Mouse (Mus musculus) stomach, postnatal 0 days (tissue): ENCODE results near the gene P4hb. TPM values are rescaled to one million over a fixed set of nuclear protein-coding genes. Genes with fewer than 3 reads are reported as not detected.
A peak's percentile ranks its signal among the peaks of the same experiment; 100 is the strongest.

Experiments used
- ATAC-seq: fragments of 200-750 bp; cut with Nextera tagmentation; 2 replicates; pipeline ENCODE4 v1.8.0; 2017; ENCODE audit not compliant: low FRiP score, low TSS enrichment
- DNase-seq: peaks from one replicate; pipeline ENCODE4 v3.0.0-alpha.2; 2016; ENCODE audit warnings: low spot score
- H3K27ac ChIP-seq: fragments of 300-500 bp; sonication (generic); replicated peaks from 2 replicates; pipeline ENCODE4 v1.5.1; 2014; ENCODE audit warnings: mild to moderate bottlenecking, control low read depth
- H3K27me3 ChIP-seq: fragments of 300-500 bp; sonication (generic); 2 replicates; pipeline ENCODE4 v1.6.1; 2014; ENCODE audit warnings: low read length; ENCODE audit not compliant: control insufficient read depth, insufficient read depth
- H3K36me3 ChIP-seq: fragments of 300-500 bp; sonication (generic); 2 replicates; pipeline ENCODE4 v1.6.1; 2014; ENCODE audit warnings: low read length, mixed read lengths; ENCODE audit not compliant: control insufficient read depth, insufficient read depth
- H3K4me1 ChIP-seq: fragments of 300-500 bp; sonication (generic); replicated peaks from 2 replicates; pipeline ENCODE4 v1.6.1; 2014; ENCODE audit warnings: antibody characterized with exemption; ENCODE audit not compliant: control insufficient read depth, insufficient read depth
- H3K4me2 ChIP-seq: fragments of 300-500 bp; sonication (generic); replicated peaks from 2 replicates; pipeline ENCODE4 v1.6.1; 2014; ENCODE audit warnings: low read depth, mild to moderate bottlenecking, control low read depth, moderate library complexity
- H3K4me3 ChIP-seq: fragments of 300-500 bp; sonication (generic); 2 replicates; pipeline ENCODE4 v1.5.1; 2014; ENCODE audit warnings: low read depth, low read length, control low read depth
- H3K9ac ChIP-seq: fragments of 300-500 bp; sonication (generic); 2 replicates; pipeline ENCODE4 v1.6.1; 2014; ENCODE audit warnings: mild to moderate bottlenecking, low read length, control low read depth, mixed read lengths
- H3K9me3 ChIP-seq: fragments of 300-500 bp; sonication (generic); 2 replicates; pipeline ENCODE4 v1.6.1; 2016; ENCODE audit warnings: low read length; ENCODE audit not compliant: control insufficient read depth
- CTCF ChIP-seq: IDR thresholded peaks from 2 replicates; pipeline ENCODE4 v1.5.1; 2016; ENCODE audit warnings: antibody characterized with exemption, low read depth, mild to moderate bottlenecking, moderate library complexity
- EP300 ChIP-seq: optimal IDR thresholded peaks from 2 replicates; pipeline ENCODE3; 2016; ENCODE audit warnings: antibody characterized with exemption
- WGBS: fragments of 180-500 bp; shearing (Covaris S2); extraction: QIAGEN DNeasy Blood & Tissue Kit; methylation state at CpG from one replicate; pipeline ENCODE4 v1.1.7; 2014; 5-methylcytosine and 5-hydroxymethylcytosine counted together
- polyA plus RNA-seq: library from polyadenylated mRNA; unstranded; fragments of >200 nt; fragmentation: Nextera tagmentation; extraction: Ambion mirVana; gene quantifications from 2 replicates; pipeline ENCODE4 v1.2.1, GENCODE M21; 2015

Gene P4hb
- polyA plus RNA-seq, 1 experiment from 2014 or later = 892 TPM

- DNase-seq (no peak), ATAC-seq (no peak)
- 79% methylated on average over 2 of the region's 2 CpGs for WGBS
- no peak overlapping the region for H3K9ac ChIP-seq
- no peaks in the 10 kb centered on the region for H3K27me3 ChIP-seq
- TF ChIP-seq CTCF (no peak), EP300 (no peak)
- H3K27ac ChIP-seq = no peak overlapping the region
- H3K36me3 ChIP-seq = peaks cover 6% of the 10 kb centered on the region; the same call in 1 of the 2 replicates
- no peak overlapping the region for H3K4me3 ChIP-seq
- no peaks in the 10 kb centered on the region for H3K9me3 ChIP-seq
- H3K4me2 ChIP-seq = no peak overlapping the region
- peaks cover 1% of the 10 kb centered on the region; the same call in 1 of the 2 replicates for H3K4me1 ChIP-seq
These were observed 30.5 kb upstream of the P4hb start for GRCm38 (mm10) chr11:120603545-120603944.

GRCm38 (mm10) chr11:120600716-120601115, 27.7 kb upstream of the P4hb start:
- ATAC-seq (no peak), DNase-seq (no peak)
- H3K27me3 ChIP-seq = no peaks in the 10 kb centered on the region
- no peaks in the 10 kb centered on the region for H3K4me1 ChIP-seq
- TF ChIP-seq EP300 = no peak
- TF ChIP-seq CTCF = no peak
- no peak overlapping the region for H3K4me3 ChIP-seq
- peaks cover 9% of the 10 kb centered on the region; the same call in 1 of the 2 replicates for H3K36me3 ChIP-seq
- no peak overlapping the region for H3K9ac ChIP-seq
- no peak overlapping the region for H3K4me2 ChIP-seq
- H3K27ac ChIP-seq = no peak overlapping the region
- no peaks in the 10 kb centered on the region for H3K9me3 ChIP-seq
- 96% methylated on average over 3 of the region's 3 CpGs for WGBS

- Histone ChIP-seq H3K4me1 (no peaks in the 10 kb centered on the region), H3K27ac (peak overlapping the region; percentile 75; the same call in 1 of the 2 replicates), H3K9ac (peak overlapping the region; percentile 73), H3K36me3 (peaks cover 21% of the 10 kb centered on the region; the same call in 1 of the 2 replicates), H3K4me2 (peak overlapping the region; percentile 69), H3K4me3 (peak overlapping the region; percentile 91), H3K9me3 (no peaks in the 10 kb centered on the region), H3K27me3 (no peaks in the 10 kb centered on the region)
- TF ChIP-seq CTCF = no peak
- no peak for TF ChIP-seq EP300
- ATAC-seq (no peak), DNase-seq (no peak)
- WGBS = 41% methylated on average over 17 of the region's 17 CpGs
These were observed 26.0 kb upstream of the P4hb start for GRCm38 (mm10) chr11:120598990-120599549.

GRCm38 (mm10) chr11:120598283-120598989, 25.4 kb upstream of the P4hb start, which contains the start of the genes Alyref and Anapc11:
Alyref (minus strand) TSS chr11:120598365.
Anapc11 (plus strand) TSS chr11:120598421.
- Histone ChIP-seq H3K36me3 (peaks cover 26% of the 10 kb centered on the region), H3K27ac (peak within 1 kb of the TSS; percentile 94), H3K9ac (peak within 1 kb of the TSS; percentile 96), H3K4me1 (no peaks in the 10 kb centered on the region), H3K4me3 (peak within 1 kb of the TSS; percentile 91), H3K27me3 (no peaks in the 10 kb centered on the region), H3K4me2 (peak within 1 kb of the TSS; percentile 91), H3K9me3 (no peaks in the 10 kb centered on the region)
- WGBS = under 1% methylated on average over 84 of the region's 88 CpGs
- TF ChIP-seq EP300 (peak; percentile 67), CTCF (no peak; the same call in 1 of the 2 replicates)
- DNase-seq (peak; percentile 97), ATAC-seq (peak; percentile 98)

GRCm38 (mm10) chr11:120597240-120598235, 24.5 kb upstream of the P4hb start:
- Histone ChIP-seq H3K4me3 (peak overlapping the region; percentile 91), H3K9ac (peak overlapping the region; percentile 96), H3K27me3 (no peaks in the 10 kb centered on the region), H3K27ac (peak overlapping the region; percentile 94), H3K9me3 (no peaks in the 10 kb centered on the region), H3K4me1 (no peaks in the 10 kb centered on the region), H3K36me3 (peaks cover 30% of the 10 kb centered on the region), H3K4me2 (peak overlapping the region; percentile 91)
- TF ChIP-seq CTCF (no peak), EP300 (no peak)
- peak; percentile 50 for DNase-seq
- 2% methylated on average over 71 of the region's 99 CpGs for WGBS
- ATAC-seq = peak; percentile 55
